Mouse (Mus musculus) cerebellum, adult 11 months (tissue): ENCODE results near the gene Serf2.
"Not testable (repeated sequence)": the region's sequence is repeated elsewhere in the genome, so short reads cannot be mapped to it uniquely, and the experiment has no call there.

Experiments
- DNase-seq: peaks from one replicate; pipeline ENCODE4 v3.0.0; 2022

Serf2 gene

DNA sequence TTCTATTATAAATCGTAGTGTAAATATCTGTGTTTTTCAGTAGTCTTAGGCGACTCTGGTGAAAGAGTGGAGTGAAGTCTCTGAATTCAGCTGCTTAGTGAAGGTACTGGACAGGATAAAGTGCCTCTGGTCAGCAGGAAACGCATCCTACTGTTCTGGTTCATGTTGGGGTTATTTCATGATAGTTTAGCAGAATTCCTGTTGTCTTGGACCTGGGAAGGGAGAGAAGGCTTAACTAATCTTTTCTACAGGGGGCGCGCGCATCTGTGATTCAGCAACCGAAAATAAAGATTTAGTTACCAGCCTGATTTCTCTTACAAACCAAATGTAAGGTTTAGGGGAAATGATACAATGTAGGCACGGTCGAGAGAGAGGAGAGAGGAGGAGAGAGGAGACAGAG is 859 bp upstream of the Serf2 start:
- no peak for DNase-seq

DNA sequence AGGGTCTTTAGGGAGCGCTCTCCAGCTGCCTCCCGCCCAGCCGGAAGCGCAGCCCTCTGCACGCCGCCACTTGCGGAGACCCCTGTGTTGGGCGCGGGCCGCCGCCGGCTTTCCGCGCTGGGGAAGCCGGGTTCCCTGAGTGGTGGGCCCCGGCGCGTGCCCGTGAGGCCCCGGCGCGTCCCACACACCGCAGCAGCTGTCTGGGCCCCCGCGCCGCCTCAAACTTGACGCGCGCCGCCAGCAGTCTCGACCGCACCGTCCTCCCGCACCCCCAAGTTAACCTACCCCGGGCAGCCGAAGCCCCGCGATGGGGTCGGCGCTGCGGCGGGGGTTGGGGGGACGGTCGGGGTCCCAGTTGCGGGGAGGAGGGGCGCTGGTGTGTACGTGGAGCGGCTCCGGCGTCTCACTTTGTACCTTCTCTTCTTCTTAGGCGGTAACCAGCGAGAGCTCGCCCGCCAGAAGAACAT is 583 bp downstream of the Serf2 start:
- no peak for DNase-seq

DNA sequence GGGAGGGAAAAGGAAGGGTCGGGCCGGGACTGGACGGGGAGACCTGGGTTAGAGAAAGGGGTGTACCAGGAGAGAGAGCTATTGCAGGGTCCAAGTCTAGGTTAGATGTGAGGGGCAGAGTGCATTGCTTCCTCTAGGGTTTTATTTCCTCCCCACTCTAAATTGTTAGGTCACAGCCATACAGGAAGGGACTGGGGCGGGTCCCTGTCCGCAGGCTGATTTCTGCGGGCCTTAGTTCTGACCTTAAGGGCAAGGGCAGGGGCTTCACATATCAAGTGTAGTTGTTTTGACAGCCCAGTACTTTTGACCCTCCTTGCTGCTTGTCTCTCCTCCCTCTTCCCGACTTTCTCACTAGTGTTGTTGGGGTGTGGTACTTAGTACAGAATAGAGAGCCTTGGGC is 1.1 kb downstream of the Serf2 start:
- DNase-seq: no peak

GRCm38 (mm10) chr2:121452361-121452760 is 3.4 kb downstream of the Serf2 start:
- no peak for DNase-seq

DNA sequence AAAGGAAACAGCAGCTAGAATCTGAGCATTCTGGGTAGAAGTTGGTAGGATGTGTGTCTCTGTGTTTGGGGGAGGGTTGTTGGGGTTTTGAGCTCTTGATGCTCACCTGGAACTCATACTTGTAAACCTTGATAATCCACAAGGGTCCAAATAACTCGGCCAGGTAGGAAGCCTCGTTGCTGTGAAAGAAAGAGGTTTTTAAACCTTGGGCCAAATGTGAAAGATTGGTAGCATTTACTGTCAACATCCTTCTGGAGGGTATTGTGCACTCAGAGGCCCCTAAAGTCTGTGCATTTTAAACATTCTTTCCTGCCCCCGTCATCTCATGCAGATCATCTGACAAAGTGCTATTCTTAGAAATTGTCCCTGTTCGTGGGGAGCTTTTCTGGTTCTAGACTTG is 4.0 kb downstream of the Serf2 start, which contains the start of gene Hypk:
Gene Hypk (plus strand): TSS at position 301 of the 400 bp plus-strand sequence.
- no peak for DNase-seq

DNA sequence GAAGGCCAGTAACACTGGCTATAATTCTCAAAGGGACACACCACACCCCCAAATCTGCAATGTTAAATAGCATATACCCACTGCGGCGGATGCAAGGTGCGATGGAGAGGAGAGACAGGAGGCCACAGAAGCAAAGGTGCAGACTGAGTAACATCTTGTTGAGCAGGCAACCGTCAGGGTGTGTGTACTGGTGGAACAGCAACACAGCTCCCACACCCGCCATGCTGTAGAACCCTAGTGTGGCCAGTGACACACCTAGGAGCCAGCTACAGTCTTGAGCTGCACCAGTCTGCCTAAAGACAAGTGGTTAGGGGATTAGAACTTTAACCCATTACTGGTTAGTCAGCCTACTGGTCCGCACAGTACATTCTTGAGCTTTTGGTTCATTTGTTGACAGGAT is 4.9 kb downstream of the Serf2 start:
- no peak for DNase-seq

DNA sequence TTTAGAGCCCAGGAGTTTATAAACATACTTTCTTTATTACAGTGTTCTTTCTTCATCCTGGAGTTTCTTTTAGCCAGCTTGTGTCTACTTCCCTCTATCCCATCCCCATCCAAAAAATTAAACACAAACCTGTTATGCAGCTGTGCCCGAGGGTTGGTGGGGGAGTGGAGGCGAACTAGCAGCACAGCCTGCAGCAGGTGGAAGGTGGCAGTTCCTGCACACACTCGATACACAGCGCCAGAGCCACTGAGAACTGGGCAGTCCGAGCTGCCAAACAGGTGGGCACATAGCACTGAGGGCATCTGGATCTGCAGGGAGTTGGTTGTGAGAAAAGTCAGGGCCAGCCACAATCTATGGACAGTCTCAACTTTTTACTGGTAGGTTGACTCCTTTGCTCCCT is 6.5 kb downstream of the Serf2 start:
- no peak for DNase-seq

DNA sequence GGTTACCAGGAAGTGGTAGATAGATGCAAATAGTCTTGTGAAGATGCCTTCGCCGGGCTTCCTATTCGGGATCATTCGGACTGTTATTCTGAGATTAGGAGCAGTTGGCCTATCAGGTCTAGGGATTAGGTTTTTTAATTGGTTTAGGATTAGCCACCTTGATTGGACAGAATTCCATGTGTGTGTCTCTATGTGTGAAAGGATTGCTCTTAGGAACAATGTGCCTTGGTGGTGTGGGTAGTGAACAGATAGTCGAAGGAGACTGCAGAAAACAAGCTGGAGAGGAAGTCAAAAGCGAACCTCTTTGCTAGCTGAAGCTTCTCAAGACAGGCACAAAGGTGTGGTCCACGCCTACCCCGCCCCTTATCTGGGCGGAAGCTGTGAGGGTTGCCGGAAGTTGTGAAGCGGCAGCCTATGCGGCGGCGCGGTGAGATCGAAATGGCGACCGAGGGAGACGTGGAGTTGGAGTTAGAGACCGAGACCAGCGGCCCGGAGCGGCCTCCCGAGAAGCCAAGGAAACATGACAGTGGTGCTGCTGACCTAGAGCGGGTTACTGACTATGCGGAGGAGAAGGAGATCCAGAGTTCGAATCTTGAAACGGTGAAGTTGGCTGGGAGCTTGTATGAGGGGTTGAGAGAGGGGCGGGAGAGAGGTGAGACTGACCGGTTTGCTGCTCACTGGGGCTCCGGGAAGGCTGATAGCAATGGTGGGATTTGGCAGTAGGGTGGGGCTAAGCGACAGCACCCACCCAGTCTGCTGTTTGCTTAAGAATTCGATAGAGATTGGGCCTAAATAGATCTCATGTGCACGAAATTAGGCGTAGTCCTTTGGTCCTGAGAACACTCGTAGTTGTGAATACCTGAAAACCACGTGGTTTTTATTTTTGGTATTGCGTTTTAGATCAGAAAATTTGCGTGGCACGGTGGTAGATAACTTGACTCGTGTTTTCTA is 8.0 kb downstream of the Serf2 start, which contains the start of gene Serinc4:
Gene Serinc4 (minus strand): TSS at position 90 of the 951 bp plus-strand sequence.
- peak; percentile 64 for DNase-seq

- no peak for DNase-seq
Measured at GRCm38 (mm10) chr2:121460071-121460470, 11.1 kb downstream of the Serf2 start.

DNA sequence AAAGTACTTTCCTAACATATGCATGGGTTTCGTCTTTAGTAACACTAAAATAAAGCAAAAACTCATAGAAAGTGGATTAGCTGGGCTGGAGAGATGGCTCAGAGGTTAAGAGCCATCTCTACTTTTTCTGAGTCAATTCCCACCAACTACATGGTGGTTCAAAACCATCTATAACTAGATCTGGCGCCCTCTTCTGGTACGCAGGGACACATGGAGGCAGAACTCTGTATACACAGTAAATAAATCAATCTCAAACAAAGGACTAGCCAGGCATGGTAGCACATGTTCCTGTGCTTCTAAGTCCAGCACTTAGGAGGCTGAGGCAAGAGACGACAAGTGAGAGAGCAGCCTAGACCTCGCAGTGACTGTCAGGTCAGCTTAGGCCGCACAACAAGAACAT is 20.0 kb downstream of the Serf2 start:
- DNase-seq: not testable (repeated sequence)

DNA sequence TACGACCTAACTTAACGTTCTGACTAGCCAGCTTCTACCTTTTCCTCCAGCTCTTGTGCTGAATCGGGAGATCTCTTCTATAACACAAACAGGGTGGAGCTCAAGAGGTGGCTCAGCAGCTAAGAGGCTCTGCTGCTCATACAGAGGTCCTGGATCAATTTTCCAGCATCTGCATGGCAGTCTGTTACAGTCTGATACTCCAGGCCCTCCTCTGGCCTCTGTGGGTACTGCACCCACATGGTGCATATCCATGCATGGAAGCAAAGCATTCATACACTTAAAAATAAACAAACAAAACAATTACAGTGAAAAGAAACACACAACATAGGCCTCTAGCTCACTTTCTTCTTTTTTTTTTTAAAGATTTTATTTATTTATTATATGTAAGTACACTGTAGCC is 23.8 kb downstream of the Serf2 start:
- DNase-seq: not testable (repeated sequence)

GRCm38 (mm10) chr2:121473301-121474179 is 24.5 kb downstream of the Serf2 start, which contains the start of gene Mfap1b:
Gene Mfap1b, minus strand, starts transcription at chr2:121474067.
- peak; percentile 76 for DNase-seq

- no peak for DNase-seq
Measured at GRCm38 (mm10) chr2:121474180-121474535, 25.2 kb downstream of the Serf2 start.

DNA sequence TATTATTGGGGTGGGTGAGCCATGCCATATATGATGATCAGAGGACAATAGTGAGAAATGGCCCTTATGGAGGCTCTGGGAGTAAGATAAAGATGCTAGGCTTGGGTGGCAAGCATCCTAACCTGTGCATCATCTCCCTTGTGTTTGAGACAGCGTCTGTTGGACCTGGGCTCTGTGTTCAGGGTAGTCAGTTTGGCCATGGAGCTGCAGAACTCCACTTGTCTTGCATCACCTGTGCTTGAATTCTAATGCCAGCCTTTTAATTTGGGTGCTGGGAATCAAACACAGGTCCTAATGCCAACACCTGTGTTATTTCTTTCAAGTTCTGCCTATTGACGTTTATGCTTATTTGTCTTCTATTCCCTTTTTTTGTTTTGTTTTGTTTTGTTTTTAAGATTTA is 26.3 kb downstream of the Serf2 start:
- not testable (repeated sequence) for DNase-seq

- DNase-seq: no peak
Measured at GRCm38 (mm10) chr2:121477491-121478266, 28.7 kb downstream of the Serf2 start.

DNA sequence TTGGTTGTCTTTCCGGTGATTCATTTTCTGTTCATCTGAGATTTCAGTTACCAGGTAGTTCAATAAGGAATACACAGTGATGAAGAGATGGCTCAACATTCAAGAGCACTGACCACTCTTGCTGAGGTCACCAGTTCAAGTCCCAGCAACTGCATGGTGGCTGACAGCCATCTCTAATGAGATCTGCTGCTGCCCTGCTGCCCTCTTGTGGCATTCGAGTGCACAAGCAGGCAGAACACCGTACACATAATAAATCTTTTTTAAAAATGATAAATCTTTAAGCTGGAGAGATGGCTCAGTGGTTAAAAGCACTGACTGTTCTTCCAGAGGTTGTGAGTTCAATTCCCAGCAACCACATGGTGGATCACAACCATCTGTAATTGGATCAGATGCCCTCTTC is 31.5 kb downstream of the Serf2 start:
- no peak for DNase-seq

DNA sequence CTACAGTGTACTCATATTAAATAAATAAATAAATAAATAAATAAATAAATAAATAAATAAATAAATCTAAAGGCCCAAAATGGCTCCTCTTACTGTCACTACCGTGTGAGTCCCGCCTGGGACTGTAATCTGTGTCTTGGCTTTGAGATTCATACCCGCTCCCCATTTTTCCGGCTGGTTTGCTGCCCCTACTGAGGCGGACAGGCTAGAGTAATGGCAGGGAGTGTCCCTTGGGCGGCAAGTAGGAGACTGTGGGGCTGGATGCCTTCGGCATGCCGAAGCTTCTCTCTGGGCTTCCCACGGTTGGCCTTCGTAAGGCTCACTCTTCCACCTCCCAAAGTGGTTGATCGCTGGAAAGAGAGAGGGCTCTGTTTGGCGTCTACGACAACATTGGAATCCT is 31.9 kb downstream of the Serf2 start:
- not testable (repeated sequence) for DNase-seq

GRCm38 (mm10) chr2:121483576-121483975 is 34.6 kb downstream of the Serf2 start:
- DNase-seq: no peak

DNA sequence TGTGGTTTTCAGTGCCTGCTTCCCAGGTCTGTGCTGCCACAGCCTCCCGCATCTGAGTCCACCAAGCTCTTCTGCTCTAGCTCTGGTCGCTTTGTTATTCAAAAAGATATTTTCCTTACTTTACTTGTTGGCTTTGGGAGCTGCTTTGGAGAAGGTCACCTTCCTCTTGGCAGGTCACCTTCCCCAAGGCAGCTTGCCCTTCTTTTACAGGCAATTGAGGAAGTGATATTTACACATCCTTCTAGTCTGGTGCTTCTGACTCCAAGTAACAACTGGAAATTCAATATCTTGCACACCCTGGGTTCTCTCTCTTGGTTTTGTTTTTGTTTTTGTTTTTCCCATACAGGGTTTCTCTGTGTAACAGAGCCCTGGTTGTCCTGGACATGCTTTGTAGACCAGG is 35.4 kb downstream of the Serf2 start:
- not testable (repeated sequence) for DNase-seq

DNA sequence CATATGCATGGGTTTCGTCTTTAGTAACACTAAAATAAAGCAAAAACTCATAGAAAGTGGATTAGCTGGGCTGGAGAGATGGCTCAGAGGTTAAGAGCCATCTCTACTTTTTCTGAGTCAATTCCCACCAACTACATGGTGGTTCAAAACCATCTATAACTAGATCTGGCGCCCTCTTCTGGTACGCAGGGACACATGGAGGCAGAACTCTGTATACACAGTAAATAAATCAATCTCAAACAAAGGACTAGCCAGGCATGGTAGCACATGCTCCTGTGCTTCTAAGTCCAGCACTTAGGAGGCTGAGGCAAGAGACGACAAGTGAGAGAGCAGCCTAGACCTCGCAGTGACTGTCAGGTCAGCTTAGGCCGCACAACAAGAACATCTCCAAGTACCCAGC is 52.6 kb downstream of the Serf2 start:
- DNase-seq: not testable (repeated sequence)

DNA sequence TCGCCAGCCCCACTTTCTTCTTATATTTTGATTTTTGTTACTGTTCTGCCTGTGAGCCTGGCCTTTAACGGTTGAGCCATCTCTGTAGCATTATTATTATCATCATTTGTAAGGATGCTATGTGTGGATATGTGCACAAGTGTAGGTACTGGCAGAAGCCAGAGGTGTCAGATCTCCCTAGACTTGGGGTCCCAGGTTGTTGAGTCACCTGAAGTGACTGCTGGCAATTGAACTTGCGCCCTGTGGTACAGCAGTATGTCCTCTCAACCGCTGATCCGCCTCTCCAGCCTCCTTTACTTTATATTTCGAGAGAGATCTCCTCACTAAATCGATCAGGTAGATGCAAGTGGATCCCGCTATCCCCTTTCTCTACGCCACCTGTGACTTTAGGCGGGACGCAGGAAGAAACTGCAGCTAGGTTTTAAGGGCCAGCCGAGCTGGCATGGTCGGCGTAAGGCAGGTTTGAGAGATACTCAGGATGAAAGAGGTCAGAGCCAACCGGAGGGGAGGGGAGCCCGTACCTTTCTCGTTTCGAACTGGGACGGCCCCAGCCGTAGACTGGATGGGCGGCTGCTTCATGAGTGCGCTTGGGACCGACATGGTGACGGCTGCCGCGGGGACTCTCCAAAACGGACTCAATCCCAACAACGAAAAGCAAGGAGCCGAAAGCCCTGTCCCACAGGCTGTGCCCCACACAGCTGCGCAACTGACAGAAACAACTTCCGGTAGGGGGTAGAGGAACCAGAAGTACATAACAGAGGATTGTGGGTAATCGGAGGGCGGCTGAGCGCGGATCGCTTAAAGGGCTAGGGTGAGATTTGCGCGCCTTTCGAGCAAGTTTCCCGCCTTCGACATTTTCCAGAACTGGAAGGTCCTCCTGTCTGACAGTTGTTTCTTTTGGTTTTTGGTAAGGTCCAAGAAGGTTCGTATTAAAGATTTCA is 57.2 kb downstream of the Serf2 start, which contains the start of the genes Mfap1a and Wdr76:
Gene Mfap1a (minus strand): TSS at position 724 of the 941 bp plus-strand sequence.
Gene Wdr76 (plus strand): TSS at position 782 of the 941 bp plus-strand sequence.
- DNase-seq: peak; percentile 71
